Comparison of ENCODE assay signal across 8 mouse cellular contexts in genomic region chr11:96064521-96065214, GRCm38 (mm10). TPM values are rescaled to one million over a fixed set of nuclear protein-coding genes. Genes with fewer than 3 reads are reported as not detected.
DNase-seq lines count a peak whose midpoint lies in the region; ATAC-seq and TF ChIP-seq lines count a peak whose summit lies in the region.

No protein-coding gene starts in this region.

- WGBS in heart, postnatal 0 days: under 1% methylated on average over 47 of the region's 64 CpGs
- under 1% methylated on average over 53 of the region's 64 CpGs for WGBS in liver, embryonic 13.5 days (ENCODE audit: insufficient replicate concordance)

- peak overlapping the region; percentile 96 for H3K9ac ChIP-seq in heart, postnatal 0 days (replicated peaks; ENCODE audit: low read depth, low read length)
- peak overlapping the region; percentile 95 for H3K9ac ChIP-seq in liver, embryonic 13.5 days

- no peak for TF ChIP-seq POLR2A in cortical plate, adult 2 months (IDR thresholded peaks at IDR 0.05; ENCODE audit: extremely low read depth, insufficient read depth, low read length)

- H3K36me3 ChIP-seq in heart, postnatal 0 days (replicated peaks; ENCODE audit: control insufficient read depth, insufficient read depth, low read length): peaks cover 22% of the 10 kb centered on the region
- H3K36me3 ChIP-seq in liver, embryonic 13.5 days: peaks cover 33% of the 10 kb centered on the region

- TF ChIP-seq EP300 in heart, postnatal 0 days (IDR thresholded peaks at IDR 0.05; ENCODE audit: low read depth): no peak

- peak overlapping the region; percentile 96 for H3K27ac ChIP-seq in layer of hippocampus, adult 2 months
- H3K27ac ChIP-seq in cortical plate, adult 2 months (ENCODE audit: insufficient read depth, low read length): peak overlapping the region; percentile 72; the same call in 1 of the 2 replicates
- H3K27ac ChIP-seq in heart, postnatal 0 days (ENCODE audit: low read depth): peak overlapping the region; percentile 87
- peak overlapping the region; percentile 84 for H3K27ac ChIP-seq in liver, embryonic 13.5 days

- peak; percentile 35 for ATAC-seq in heart, postnatal 0 days (ENCODE audit: insufficient read depth, low read depth)
- peak; percentile 76 for ATAC-seq in liver, embryonic 13.5 days (ENCODE audit: low read depth)

- H3K9me3 ChIP-seq in heart, postnatal 0 days (replicated peaks; ENCODE audit: control insufficient read depth, low read length): no peaks in the 10 kb centered on the region
- H3K9me3 ChIP-seq in liver, embryonic 13.5 days (replicated peaks): no peaks in the 10 kb centered on the region

- H3K4me1 ChIP-seq in cortical plate, adult 2 months (ENCODE audit: control insufficient read depth, insufficient read depth, low read length): peaks cover 4% of the 10 kb centered on the region
- H3K4me1 ChIP-seq in heart, postnatal 0 days (ENCODE audit: control insufficient read depth, insufficient read depth): peaks cover 21% of the 10 kb centered on the region
- peaks cover 32% of the 10 kb centered on the region for H3K4me1 ChIP-seq in liver, embryonic 13.5 days (replicated peaks)

- H3K27me3 ChIP-seq in heart, postnatal 0 days (ENCODE audit: control insufficient read depth, insufficient read depth, low read length): no peaks in the 10 kb centered on the region
- no peaks in the 10 kb centered on the region for H3K27me3 ChIP-seq in liver, embryonic 13.5 days

- no peak for DNase-seq in layer of hippocampus, adult 2 months (ENCODE audit: low spot score in 2 of 2)
- DNase-seq in layer of hippocampus, postnatal 36 days: no peak
- no peak for DNase-seq in heart, postnatal 0 days (ENCODE audit: low spot score)
- DNase-seq in liver, embryonic 13.5 days: peak; percentile 45
- DNase-seq in naive thymus-derived CD4-positive, alpha-beta T cell, adult 2 months (ENCODE audit: low read depth): peak; percentile 51
- DNase-seq in thymus, postnatal 25 days: peak; percentile 64
- no peak for DNase-seq in cerebellum, adult 9-10 months

- no peak for TF ChIP-seq CTCF in layer of hippocampus, adult 2 months (conservative IDR thresholded peaks at IDR 0.05)
- no peak for TF ChIP-seq CTCF in cortical plate, adult 2 months (IDR thresholded peaks at IDR 0.05; ENCODE audit: extremely low read depth, insufficient read depth, low read length)
- TF ChIP-seq CTCF in heart, postnatal 0 days (IDR thresholded peaks at IDR 0.05; ENCODE audit: low read depth): no peak

- H3K4me2 ChIP-seq in heart, postnatal 0 days (ENCODE audit: low read depth, low read length): peak overlapping the region; percentile 96
- H3K4me2 ChIP-seq in liver, embryonic 13.5 days: peak overlapping the region; percentile 87

- H3K4me3 ChIP-seq in layer of hippocampus, adult 2 months: peak overlapping the region; percentile 82
- peak overlapping the region; percentile 91 for H3K4me3 ChIP-seq in cortical plate, adult 2 months (ENCODE audit: insufficient read depth, low read length)
- H3K4me3 ChIP-seq in heart, postnatal 0 days (ENCODE audit: low read depth, low read length): peak overlapping the region; percentile 98
- H3K4me3 ChIP-seq in liver, embryonic 13.5 days (replicated peaks): peak overlapping the region; percentile 94

RNA-seq across cellular contexts. Expression of gene Ube2z, which starts 0.5 kb away (rescaled TPM):
- 10 to 100 TPM; 54.4 to 56.2 TPM for total RNA-seq in layer of hippocampus, adult 2 months (2021)
- 10 to 100 TPM; 53.8 to 54.6 TPM for total RNA-seq in layer of hippocampus, postnatal 36 days (2021)
- 47.7 and 49.4 TPM in 2 replicates for polyA plus RNA-seq in cortical plate, adult 2 months (2012; rRNA removed)
- 42.4 and 44.4 TPM in 2 replicates for total RNA-seq in heart, postnatal 0 days (2014; rRNA removed; ENCODE audit: low replicate concordance)
- 19.3 and 20.0 TPM in 2 replicates for polyA plus RNA-seq in heart, postnatal 0 days (2015; fragmentation: Nextera tagmentation; extraction: Ambion mirVana)
- 13.7 and 15.2 TPM in 2 replicates for polyA plus RNA-seq in liver, embryonic 13.5 days (2015; fragmentation: Nextera tagmentation; extraction: Ambion mirVana)

RNA-seq across cellular contexts. Expression of gene Atp5g1, which starts 10.8 kb away (rescaled TPM):
- total RNA-seq in layer of hippocampus, adult 2 months (2021): 100 to 1,000 TPM; 409 to 414 TPM
- total RNA-seq in layer of hippocampus, postnatal 36 days (2021): 100 to 1,000 TPM; 385 to 449 TPM
- polyA plus RNA-seq in cortical plate, adult 2 months (2012; rRNA removed): 448 and 494 TPM in 2 replicates
- total RNA-seq in heart, postnatal 0 days (2014; rRNA removed; ENCODE audit: low replicate concordance): 4,197 and 4,922 TPM in 2 replicates
- 4,840 and 4,941 TPM in 2 replicates for polyA plus RNA-seq in heart, postnatal 0 days (2015; fragmentation: Nextera tagmentation; extraction: Ambion mirVana)
- polyA plus RNA-seq in liver, embryonic 13.5 days (2015; fragmentation: Nextera tagmentation; extraction: Ambion mirVana): 578 and 628 TPM in 2 replicates

RNA-seq across cellular contexts. Expression of gene Snf8, which starts 30.0 kb away (rescaled TPM):
- 10 to 100 TPM; 92.8 to 96.8 TPM for total RNA-seq in layer of hippocampus, adult 2 months (2021)
- total RNA-seq in layer of hippocampus, postnatal 36 days (2021): 100 to 1,000 TPM; 101 to 107 TPM
- polyA plus RNA-seq in cortical plate, adult 2 months (2012; rRNA removed): 94.2 and 96.9 TPM in 2 replicates
- total RNA-seq in heart, postnatal 0 days (2014; rRNA removed; ENCODE audit: low replicate concordance): 24.0 and 25.2 TPM in 2 replicates
- polyA plus RNA-seq in heart, postnatal 0 days (2015; fragmentation: Nextera tagmentation; extraction: Ambion mirVana): 59.4 and 63.0 TPM in 2 replicates
- 87.0 and 88.9 TPM in 2 replicates for polyA plus RNA-seq in liver, embryonic 13.5 days (2015; fragmentation: Nextera tagmentation; extraction: Ambion mirVana)

RNA-seq across cellular contexts. Expression of gene Gip, which starts 40.3 kb away (rescaled TPM):
- not detected for total RNA-seq in layer of hippocampus, adult 2 months (2021)
- total RNA-seq in layer of hippocampus, postnatal 36 days (2021): not detected
- not detected in 2 replicates for polyA plus RNA-seq in cortical plate, adult 2 months (2012; rRNA removed)
- total RNA-seq in heart, postnatal 0 days (2014; rRNA removed; ENCODE audit: low replicate concordance): not detected in 2 replicates
- polyA plus RNA-seq in heart, postnatal 0 days (2015; fragmentation: Nextera tagmentation; extraction: Ambion mirVana): not detected in 2 replicates
- polyA plus RNA-seq in liver, embryonic 13.5 days (2015; fragmentation: Nextera tagmentation; extraction: Ambion mirVana): not detected in 2 replicates

RNA-seq across cellular contexts. Expression of gene Calcoco2, which starts 47.1 kb away (rescaled TPM):
- total RNA-seq in layer of hippocampus, adult 2 months (2021): not detected
- not detected for total RNA-seq in layer of hippocampus, postnatal 36 days (2021)
- polyA plus RNA-seq in cortical plate, adult 2 months (2012; rRNA removed): not detected in 2 replicates
- total RNA-seq in heart, postnatal 0 days (2014; rRNA removed; ENCODE audit: low replicate concordance): not detected in 2 replicates
- not detected in 2 replicates for polyA plus RNA-seq in heart, postnatal 0 days (2015; fragmentation: Nextera tagmentation; extraction: Ambion mirVana)
- polyA plus RNA-seq in liver, embryonic 13.5 days (2015; fragmentation: Nextera tagmentation; extraction: Ambion mirVana): not detected in 2 replicates

Comparison
In these comparisons a context has a peak if more than half of its experiments do, and no peak if none do; other contexts are left out.
1. DNase-seq: peak in liver, embryonic 13.5 days (single experiment), naive thymus-derived CD4-positive, alpha-beta T cell, adult 2 months (single experiment) and thymus, postnatal 25 days (single experiment); none in layer of hippocampus, adult 2 months (0 of 2), layer of hippocampus, postnatal 36 days (0 of 2), heart, postnatal 0 days (single experiment) and cerebellum, adult 9-10 months (single experiment).
2. Peak in every context shown above with its lines, with median percentiles within 50 percentile points of each other: H3K27ac ChIP-seq and H3K4me3 ChIP-seq.